Mouse (Mus musculus): ENCODE results near the gene Arid1b.

The Arid1b gene

DNA sequence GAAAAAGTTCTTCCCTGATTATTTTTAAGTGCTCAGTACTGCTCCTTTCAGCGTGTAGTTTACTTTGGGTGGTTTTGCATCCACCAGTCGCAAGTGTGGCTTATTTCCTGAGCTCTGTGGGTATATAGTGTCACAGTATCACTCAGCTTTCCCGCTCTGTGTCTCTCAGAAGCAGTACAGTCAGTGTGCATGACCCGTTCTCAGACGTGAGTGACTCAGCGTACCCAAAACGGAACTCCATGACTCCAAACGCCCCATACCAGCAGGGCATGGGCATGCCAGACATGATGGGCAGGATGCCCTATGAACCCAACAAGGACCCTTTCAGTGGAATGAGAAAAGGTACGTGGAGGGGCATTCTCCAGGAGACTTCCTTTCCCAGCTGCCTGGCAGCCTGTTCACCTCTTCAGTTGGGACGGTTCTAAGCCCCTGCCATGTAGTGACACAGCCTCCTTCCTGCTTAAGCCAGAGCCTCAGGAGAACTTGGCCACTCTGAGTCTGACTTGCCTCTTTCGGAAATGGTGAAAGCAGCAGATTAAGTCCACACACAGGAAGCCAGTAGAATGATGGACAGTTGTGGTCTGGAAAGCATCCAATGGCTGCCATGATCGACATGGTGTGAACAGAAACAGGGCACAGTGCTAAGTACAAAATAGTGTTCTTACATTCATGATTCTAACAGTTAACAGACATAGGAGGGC lies 333.5 kb downstream of the Arid1b start:
- no peak for DNase-seq

DNA sequence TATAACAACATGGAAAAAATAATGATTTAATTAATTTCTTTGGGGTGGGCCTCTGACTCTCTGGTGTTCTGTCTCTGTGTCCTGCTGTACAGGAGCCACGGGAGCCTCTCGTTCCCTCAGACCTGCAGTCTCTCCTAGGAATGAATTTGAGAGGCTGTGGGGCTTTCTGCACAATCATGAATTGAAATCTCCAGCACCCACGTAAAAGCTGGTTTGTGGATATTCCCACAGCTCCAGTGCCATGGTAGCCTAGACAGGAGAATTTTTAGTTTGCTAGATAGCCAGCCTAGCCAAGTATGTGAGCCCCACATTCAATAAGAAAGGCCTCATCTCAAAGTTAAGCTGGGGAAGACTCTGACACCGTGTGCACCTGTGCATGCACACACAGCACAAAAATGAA lies 335.3 kb downstream of the Arid1b start:
- DNase-seq = no peak

DNA sequence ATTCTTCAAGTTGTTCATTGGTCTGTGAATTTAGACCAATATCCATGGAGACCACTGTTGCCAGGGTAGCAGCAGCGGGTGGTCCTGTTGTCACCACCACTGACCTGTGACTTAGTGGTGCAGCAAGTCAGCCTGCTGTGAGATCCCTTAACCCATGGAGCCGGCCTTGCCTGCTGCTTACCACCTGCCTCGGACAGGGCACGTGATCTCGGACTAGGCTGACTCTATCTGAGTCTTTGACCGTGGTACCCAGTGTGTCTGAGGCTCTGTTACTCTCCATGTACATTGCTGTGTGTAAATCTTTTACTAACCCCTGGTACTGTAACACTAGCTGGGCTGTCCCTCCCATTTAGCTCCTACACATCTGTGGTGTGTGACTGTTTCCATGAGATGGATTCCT lies 335.9 kb downstream of the Arid1b start:
- DNase-seq = no peak

DNA sequence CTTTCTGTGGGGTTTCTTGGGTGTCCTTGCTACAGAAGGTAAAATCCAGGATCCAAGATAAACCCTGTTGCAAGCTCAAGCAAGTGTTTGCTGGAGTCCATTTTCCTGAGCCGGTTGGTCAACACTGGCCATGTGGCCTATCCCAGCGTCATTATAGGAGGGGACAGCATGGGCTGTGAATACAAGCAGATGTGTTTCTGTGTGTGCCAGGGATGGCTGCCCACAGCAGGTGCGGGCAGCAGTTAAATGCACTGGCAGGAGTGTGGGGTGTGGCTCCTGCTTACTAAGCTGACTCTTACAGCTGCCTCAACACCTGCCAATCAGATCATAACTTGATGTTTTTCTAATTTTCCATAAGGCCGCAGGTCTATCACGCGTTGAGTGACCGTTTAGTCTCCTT lies 336.5 kb downstream of the Arid1b start:
- DNase-seq = no peak

DNA sequence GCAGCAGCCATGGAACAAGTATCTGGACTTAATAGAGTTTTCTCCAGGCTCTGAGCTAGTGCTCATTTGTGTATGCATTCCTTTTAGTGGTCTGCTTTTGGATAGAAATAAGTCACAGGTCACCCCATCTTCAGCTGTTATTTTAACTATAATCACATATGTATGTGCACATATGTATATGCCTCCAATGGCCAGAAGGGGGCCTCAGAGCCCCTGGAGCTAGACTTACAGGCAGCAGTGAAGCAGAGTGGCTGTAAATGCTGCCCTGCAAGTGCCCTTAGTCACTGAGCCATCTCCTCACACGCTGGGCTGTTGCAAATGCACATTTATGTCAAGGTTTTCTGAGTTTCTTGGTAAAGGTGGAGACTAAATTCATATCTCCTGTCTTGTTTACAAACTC lies 337.3 kb downstream of the Arid1b start:
- no peak for DNase-seq

DNA sequence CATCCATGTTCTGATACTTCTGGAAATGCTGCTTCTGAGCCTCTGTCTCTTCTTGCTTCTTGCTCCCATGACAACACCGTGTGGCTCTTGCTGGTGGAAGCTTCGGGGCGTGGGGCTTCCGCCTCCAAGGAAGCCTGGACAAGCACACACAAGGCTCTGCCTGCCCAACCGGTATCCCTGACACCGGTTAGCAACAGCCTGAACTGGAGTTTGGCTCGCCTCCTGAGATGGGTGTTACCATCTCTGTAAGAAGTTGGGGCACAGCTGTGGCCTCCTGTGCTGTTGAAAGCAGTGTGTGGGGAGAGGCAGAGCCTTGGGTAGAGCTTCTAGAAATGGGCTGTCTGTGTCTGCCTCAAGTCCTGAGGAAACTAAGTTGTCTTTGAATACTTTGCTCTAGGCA lies 340.4 kb downstream of the Arid1b start:
- peak; percentile 94 for DNase-seq

DNA sequence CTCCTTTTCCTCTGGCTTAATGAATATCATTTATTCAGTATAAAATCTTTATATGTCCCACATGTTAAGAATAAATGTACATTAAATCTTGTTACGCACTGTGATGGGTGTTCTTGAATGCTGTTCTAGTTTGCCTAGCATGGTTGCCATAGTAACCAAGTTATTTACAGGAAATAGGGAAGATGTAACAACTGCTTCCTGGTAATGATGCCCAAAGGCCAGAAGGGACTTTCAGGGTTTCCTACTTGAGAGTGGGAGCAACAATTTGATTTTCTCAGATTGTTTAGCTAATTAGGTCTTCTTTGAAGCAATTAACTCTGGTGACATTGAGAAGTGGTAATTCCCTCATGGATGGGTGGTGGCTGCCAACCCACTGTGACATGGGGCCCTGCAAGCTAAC lies 350.3 kb downstream of the Arid1b start:
- DNase-seq = no peak

DNA sequence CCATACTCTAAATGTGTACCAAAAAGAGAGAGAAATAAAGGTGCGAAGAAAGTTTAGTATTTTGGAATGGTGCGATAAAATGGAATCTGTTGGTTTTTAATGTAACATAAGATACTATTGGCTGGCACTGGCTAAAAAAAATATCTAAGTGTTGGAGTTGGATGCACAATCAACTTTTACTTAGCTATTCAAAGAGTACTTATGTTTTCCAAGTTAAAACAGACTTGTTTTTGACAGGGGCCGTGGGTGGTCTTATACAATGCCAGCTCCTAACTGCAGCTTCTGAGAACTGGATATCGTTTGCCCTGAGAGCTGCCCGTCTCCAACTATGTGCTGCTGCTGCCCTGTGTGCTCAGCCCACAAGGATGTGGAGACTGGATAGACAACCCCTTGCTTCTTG lies 351.7 kb downstream of the Arid1b start:
- DNase-seq = no peak

DNA sequence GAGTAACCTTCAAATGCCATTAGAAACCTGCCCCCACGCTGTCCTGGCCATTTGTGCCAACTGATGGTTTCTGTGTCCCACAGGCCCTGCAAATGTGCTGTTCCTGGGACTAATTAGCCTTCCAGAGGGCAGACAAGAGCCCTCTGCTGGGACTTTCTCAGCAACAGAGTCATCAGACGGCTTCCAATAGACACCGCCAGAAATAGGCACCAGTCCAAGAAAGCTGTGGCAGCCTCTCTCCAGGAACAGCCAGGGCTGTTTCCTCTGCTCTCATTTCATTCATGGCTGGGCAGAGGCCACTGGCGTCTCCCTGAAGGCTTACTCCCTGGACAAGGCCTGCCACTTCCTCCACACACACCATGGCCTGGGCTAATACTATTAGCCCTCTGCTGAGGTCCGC lies 358.8 kb downstream of the Arid1b start:
- peak; percentile 93 for DNase-seq

DNA sequence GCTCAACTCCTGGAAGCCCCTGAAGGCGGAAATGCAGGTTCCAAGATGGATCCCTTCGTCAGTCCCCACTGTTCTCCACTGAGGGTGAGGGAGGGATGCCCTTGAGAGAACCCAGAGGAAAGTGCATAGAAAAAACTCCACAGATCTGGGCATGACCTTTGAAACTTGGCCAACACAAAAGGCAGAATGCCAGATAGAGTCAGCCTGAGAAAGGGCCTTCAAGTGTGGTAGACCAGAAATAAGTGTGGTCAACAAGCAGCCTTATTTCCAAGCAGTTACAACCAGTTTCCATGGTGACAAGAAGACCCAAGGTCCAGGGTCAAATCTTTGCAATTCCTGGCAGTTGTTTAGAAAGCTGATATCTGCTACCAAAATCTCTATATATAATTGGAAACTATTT lies 366.6 kb downstream of the Arid1b start:
- DNase-seq = no peak

DNA sequence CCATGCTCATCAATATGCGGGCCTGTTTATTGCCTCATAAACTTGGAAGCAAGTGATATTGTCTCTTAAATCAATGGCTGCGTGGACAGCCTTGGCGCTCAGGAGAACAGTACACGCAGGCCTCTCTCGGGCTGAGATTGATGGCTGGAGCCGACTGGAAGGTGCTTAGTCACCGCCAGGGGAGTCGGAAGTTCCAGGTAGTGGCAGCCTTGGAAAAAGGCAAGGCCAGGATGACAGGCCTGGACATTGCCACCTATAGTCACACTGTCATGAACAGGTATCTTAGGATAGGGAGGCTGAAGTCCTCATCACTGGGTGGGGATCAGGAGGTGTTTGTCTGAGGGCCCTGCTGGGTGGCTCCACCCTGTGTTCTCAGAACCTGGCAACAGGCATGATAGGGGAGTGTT lies 371.9 kb downstream of the Arid1b start:
- no peak for DNase-seq

DNA sequence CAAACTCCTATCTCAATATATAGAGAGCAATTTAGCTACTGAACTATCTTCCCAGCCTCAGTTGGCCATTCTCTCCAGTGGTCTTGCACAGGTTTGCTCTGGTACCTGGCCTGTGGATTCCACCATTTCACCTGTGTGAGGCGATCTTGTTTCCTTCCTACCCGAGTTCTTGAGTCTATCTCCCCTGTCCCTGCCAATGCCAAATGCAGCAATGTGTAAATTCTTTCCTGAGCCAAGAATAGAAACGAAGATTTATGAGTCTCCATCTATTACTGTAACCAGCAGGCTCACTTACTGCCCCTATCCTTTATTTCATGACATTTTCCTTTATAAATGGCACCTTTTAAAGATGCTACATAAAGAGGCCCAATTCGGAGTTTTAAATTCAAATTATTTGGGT lies 376.9 kb downstream of the Arid1b start:
- DNase-seq = no peak

DNA sequence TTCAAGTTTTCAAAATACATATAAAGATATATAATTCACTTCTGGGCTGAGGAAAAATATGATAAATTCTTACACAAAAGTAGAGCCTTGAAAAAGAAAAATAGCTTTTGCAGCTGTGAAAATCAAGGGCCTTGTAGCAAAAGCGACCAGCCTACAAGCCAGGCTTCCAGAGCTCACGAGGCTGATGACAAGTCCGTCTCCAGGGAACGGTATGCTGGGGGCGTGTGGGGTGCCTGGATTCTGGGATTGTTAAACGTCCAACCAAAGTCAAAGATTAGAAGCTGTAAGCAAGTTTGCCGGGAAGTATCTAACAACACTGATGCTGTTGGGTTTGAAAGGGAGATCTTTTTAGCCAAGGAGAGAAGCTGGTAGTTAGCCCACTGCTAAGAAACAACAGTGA lies 377.4 kb downstream of the Arid1b start:
- DNase-seq = no peak

DNA sequence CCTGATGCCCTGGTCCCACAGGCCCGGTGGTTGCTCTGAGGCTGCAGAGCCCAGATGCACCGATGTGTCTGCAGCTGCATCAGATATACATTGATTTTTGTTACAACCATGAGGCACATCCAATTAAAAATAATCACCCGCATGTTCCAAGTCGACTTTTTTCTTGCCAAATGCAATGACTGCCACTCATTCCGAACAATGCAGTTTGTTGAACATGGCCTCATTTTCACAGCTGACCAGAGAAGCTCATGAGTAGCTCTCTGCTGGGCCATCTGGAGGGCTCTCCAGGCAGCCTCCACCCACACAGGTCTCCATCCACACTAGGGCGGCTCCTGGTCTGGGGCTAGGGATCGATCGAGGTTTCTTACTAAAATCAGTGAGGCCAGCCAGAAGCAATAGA lies 378.8 kb downstream of the Arid1b start:
- DNase-seq = no peak

DNA sequence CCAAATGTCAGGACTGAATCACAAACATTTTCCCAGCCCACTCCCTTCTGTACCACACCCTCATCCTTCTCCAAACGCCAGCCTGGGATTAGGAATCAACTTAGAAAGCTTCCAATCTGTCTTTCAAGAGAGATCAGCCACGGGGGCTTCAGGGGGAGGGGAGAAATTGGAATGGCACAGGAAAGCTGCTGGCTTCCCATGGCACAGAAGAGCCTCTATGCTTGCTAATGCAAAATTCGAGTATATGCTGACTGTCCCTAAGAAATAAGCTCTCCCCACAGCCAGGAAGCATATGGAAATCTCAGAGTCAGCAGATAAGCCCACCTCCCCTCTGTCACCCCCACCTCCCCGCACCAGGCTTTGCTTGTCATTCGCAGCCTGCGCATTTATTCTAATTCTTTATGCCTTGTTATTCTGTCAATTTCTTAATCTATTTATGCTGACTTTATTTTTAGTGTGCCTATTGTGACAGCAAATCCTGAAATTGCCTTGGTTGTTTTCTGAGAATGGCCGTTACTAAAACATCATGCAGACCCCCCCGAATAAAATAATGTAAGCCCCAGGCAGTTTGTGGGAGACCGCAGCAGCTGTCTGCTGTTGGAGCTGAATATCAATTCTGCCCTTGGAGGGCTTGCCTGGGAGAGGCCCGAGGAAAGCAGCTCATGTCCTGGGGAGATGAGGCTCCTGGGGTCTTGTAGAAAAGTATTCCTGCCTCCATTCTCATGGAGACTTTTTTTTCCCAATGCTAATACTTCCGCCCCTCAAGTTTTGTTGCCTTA lies 383.2 kb downstream of the Arid1b start:
- DNase-seq = no peak

DNA sequence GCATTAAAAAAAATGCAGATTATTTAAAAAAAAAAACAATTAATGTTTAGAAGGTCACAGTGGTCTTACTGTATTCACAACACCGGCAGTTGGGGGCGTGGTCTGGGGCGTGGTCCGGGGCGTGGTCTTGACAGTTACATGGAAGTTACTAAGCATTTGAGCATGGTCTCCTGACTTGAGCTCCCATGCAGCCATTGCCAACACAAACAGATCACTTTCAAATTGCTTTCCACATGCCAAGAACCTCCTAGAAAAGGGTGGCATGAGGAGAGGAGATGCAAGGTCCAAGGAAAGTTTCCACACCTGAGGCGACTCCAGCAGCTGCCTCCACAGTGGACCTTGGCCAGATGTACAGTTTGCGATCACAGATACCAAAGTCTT lies 383.8 kb downstream of the Arid1b start:
- no peak for DNase-seq

DNA sequence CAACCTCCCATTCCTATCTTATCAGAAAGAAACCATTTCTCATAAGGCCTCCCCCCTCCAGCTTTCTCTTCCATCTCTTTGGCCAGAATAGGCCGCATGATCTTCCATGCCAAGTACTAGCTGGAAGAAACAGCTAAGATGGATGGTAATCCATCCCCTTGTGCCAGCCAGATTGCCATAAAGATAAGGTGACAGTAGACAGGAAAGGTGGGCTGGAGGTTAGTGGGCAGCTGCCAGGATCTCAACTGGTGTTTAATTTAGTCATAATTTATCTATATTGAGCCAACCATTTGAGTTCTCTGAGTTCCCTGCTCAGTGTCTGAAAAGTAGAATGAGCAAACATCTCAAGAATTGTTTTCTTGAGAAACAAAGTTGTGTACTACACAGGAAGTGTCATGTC lies 391.6 kb downstream of the Arid1b start:
- no peak for DNase-seq

DNA sequence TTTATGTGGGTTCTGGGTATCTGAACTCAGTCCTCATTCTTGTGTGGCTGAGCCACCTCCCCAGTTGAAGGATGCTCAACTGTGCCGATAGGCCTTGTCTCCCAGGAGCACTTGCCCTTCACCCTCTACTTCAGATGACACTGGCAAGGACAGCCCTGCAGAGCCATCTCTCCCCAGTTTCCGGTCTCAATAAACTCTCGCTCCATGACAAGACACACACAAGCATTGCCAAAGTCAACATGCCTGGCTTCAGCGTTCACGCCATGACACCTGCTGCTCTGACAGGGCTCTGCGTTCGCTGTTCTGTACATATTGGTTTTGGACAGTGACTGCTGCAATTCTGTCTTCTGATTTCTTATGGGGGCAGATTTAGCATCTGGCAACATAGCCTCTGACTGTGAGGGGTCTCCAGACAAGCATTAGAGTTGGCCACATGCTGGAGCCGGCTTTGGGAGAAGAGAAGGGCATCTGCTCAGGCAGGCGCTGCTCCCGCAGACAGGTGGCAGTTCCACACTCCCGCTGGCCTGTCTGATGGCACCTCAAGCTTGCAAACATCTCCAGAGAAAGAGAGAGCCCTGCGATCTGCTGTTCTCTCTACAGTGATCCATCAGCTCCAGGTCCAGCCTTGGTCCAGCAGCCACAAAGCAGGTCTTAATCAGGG lies 392.9 kb downstream of the Arid1b start:
- no peak for DNase-seq

DNA sequence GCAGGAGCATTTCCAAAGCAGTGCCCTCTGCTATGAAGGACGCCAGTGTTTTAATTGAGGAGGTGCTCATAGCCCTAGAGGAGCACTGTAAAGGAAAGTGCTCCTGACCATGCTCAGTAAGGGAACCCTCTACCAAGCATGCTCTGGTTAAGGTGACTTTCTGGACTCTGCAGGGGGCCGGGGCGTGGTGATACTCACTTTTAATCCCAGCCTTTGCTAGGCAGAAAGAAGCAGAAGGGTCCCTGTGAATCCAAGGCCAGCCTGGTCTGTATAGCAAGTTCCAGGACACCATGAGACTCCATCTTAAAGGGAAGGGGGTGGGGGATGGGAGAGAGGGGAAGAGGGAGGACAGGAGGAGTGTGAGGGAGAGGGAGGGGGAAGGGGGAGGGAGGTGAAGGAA lies 394.2 kb downstream of the Arid1b start:
- DNase-seq = no peak

DNA sequence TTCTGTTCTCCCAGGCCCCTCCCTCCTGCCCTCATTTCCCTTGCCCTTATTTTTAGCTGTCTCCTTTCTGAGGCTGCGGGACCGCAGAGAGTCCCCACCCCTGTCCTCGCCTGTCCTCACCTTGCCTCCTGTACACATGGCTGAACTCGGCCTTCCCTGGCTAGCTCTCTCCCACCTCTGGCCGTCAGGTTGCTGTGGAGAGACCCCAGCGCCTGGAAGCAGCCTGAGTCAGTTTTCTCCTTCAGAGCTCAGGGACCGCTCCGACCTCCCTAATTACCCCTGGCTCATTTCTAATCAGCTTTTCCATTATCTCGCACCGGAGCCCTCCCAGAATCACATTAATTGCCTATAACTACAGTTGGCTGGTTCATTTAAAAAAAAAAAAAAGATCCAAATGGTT lies 396.6 kb downstream of the Arid1b start:
- DNase-seq = no peak

DNA sequence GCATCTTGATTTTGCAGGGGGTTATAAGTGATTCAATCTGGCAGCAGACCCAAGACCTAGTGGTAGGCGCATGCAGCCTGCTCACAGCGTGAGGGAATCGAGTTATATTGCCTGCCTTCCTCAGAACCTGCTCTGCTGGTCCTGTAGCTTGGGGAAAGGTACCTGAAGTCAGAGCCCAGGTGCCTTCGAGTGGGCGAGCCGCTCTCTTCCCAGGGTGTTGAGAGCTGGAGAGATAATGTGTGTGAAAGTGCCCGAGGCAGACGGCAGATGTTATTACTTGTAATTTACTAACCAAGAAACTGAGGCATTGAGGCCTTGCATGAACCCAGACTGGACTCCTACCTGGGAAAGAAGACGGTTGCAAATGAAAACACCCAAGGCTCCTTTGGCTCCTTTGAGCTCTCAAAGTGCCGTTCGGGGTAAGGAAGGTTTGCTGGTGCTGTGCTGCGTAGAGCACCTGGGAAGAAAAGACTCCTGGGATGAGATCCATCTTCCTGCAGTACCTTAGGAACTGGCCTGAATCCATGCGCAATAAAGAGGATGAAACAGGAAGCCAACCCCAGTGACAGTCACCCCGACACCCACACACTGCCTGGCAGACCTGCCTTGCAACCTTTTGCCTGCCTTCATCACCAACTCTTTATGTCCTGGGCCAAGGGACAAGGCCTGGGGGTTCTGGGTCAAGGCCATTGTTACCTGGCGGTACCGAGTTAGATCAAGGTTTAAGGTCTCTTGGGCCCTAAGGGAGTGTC lies 401.5 kb downstream of the Arid1b start:
- DNase-seq = no peak

DNA sequence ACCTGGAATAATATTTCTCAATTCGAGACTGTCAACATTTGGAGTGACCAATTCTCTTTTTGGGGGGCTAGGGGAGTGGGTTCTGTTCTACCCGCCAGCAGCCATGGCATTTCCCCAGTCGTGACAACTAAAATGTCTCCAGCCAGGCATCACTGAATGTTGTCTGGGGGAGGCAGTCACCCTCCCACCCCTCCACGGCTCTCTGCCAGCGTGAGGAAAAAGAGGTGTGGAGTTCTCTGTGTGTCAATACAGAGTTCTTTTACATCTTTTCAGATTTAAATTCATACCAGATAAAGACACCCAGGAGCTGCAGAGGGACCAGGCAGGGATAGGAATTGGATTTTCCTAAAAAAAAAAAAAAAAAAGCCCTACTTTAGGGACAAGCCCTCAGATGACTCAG lies 402.1 kb downstream of the Arid1b start:
- DNase-seq = no peak

Measured in heart, adult 11 months (tissue).